Mouse (Mus musculus) MEL (cell line): ENCODE measurements at regions not wholly inside any gene's neighbourhood (a gene's known extent, or its start where the extent isn't known, plus 50 kb on each side); places are given as distances from the start of the nearest gene placed in this dataset.

ENCODE experiments used
- DNase-seq: peaks from one replicate; pipeline ENCODE4 v3.0.0; 2011; ENCODE audit warnings: low read depth, low spot score
- H3K27ac ChIP-seq: 2 replicates; pipeline ENCODE4 v1.5.1; 2012; ENCODE audit warnings: low read depth, mild to moderate bottlenecking, control low read depth, low read length, moderate library complexity; ENCODE audit not compliant: control insufficient read depth
- H3K27me3 ChIP-seq, 2 experiments: fragments of 150-350 bp in 1 of 2; sonication (generic) in 1 of 2; 2 replicates each; pipeline ENCODE4 v1.6.1; 2012; ENCODE audit warnings: low read length in 2 of 2, mild to moderate bottlenecking in 2 of 2, improper control_type of control experiment in 1 of 2, moderate library complexity in 1 of 2; ENCODE audit not compliant: insufficient read depth in 2 of 2, control insufficient read depth in 1 of 2
- H3K36me3 ChIP-seq, 2 experiments: 2 replicates each; pipeline ENCODE4 v1.6.1; 2012 to 2014; ENCODE audit warnings: low read length in 2 of 2, improper control_type of control experiment in 1 of 2, inconsistent platforms in 1 of 2, mild to moderate bottlenecking in 1 of 2; ENCODE audit not compliant: insufficient read depth in 2 of 2, control insufficient read depth in 1 of 2
- H3K4me1 ChIP-seq, 2 experiments: fragments of 150-350 bp in 1 of 2; sonication (generic) in 1 of 2; 2 replicates each; pipeline ENCODE4 v1.6.1; 2012; ENCODE audit warnings: low read length in 2 of 2, improper control_type of control experiment in 1 of 2, mild to moderate bottlenecking in 1 of 2; ENCODE audit not compliant: insufficient read depth in 2 of 2, control insufficient read depth in 1 of 2
- H3K4me3 ChIP-seq, 2 experiments: fragments of 150-350 bp in 1 of 2; sonication (generic) in 1 of 2; 2 replicates each; pipeline ENCODE4 v1.5.1; 2012; ENCODE audit warnings: low read depth in 2 of 2, low read length in 2 of 2, mild to moderate bottlenecking in 2 of 2, moderate library complexity in 2 of 2, control low read depth in 1 of 2, improper control_type of control experiment in 1 of 2; ENCODE audit not compliant: control insufficient read depth in 1 of 2, insufficient read depth in 1 of 2
- H3K79me2 ChIP-seq: 2 replicates; pipeline ENCODE4 v1.6.1; 2012; ENCODE audit warnings: mild to moderate bottlenecking, low read length, moderate library complexity; ENCODE audit not compliant: control insufficient read depth, poor library complexity, insufficient read depth
- H3K9ac ChIP-seq: 2 replicates; pipeline ENCODE4 v1.6.1; 2012; ENCODE audit warnings: low read depth, mild to moderate bottlenecking, control low read depth, low read length, moderate library complexity; ENCODE audit not compliant: control insufficient read depth, poor library complexity, severe bottlenecking
- H3K9me3 ChIP-seq: fragments of 150-350 bp; sonication (generic); replicated peaks from 2 replicates; pipeline ENCODE4 v1.6.1; 2012; ENCODE audit warnings: mild to moderate bottlenecking, low read length, improper control_type of control experiment, moderate library complexity; ENCODE audit not compliant: insufficient read depth
- CTCF ChIP-seq, 3 experiments: IDR thresholded peaks in 2 of 3; conservative IDR thresholded peaks in 1 of 3; 2 replicates each; pipeline ENCODE4 v1.5.1; 2011 to 2012; ENCODE audit warnings: low read length in 3 of 3, low read depth in 2 of 3, mild to moderate bottlenecking in 2 of 3, improper control_type of control experiment in 1 of 3, inconsistent platforms in 1 of 3, mixed read lengths in 1 of 3, moderate library complexity in 1 of 3; ENCODE audit not compliant: control insufficient read depth in 1 of 3, insufficient read depth in 1 of 3, poor library complexity in 1 of 3, severe bottlenecking in 1 of 3
- E2F4 ChIP-seq: IDR thresholded peaks from 2 replicates; pipeline ENCODE4 v1.6.1; 2011; ENCODE audit warnings: low read depth, low read length, improper control_type of control experiment, borderline replicate concordance
- ELF1 ChIP-seq: IDR thresholded peaks from 2 replicates; pipeline ENCODE4 v1.6.1; 2014; ENCODE audit warnings: low read depth, mild to moderate bottlenecking, inconsistent platforms, low read length, improper control_type of control experiment, moderate library complexity
- GABPA ChIP-seq: IDR thresholded peaks from 2 replicates; pipeline ENCODE4 v1.6.1; 2012; ENCODE audit warnings: low read depth, mild to moderate bottlenecking, inconsistent platforms, low read length, improper control_type of control experiment, moderate library complexity
- HCFC1 ChIP-seq: IDR thresholded peaks from 2 replicates; pipeline ENCODE4 v1.6.1; 2012; ENCODE audit warnings: low read depth, mild to moderate bottlenecking, inconsistent platforms, low read length, improper control_type of control experiment, moderate library complexity
- JUND ChIP-seq: IDR thresholded peaks from 2 replicates; pipeline ENCODE4 v1.6.1; 2011; ENCODE audit warnings: low read depth, mild to moderate bottlenecking, improper control_type of control experiment, low read length
- MAFK ChIP-seq: IDR thresholded peaks from 2 replicates; pipeline ENCODE4 v1.6.1; 2011; ENCODE audit warnings: low read depth, mild to moderate bottlenecking, low read length, improper control_type of control experiment, borderline replicate concordance
- MAX ChIP-seq: IDR thresholded peaks from 2 replicates; pipeline ENCODE4 v1.6.1; 2011; ENCODE audit warnings: low read length, improper control_type of control experiment
- MAZ ChIP-seq: IDR thresholded peaks from 2 replicates; pipeline ENCODE4 v1.6.1; 2012; ENCODE audit warnings: low read depth, mild to moderate bottlenecking, inconsistent platforms, low read length, improper control_type of control experiment
- MEF2A ChIP-seq: IDR thresholded peaks from 2 replicates; pipeline ENCODE4 v1.6.1; 2014; ENCODE audit warnings: low read depth, mild to moderate bottlenecking, inconsistent platforms, low read length, improper control_type of control experiment; ENCODE audit not compliant: poor library complexity, insufficient replicate concordance, severe bottlenecking; ENCODE audit errors: extremely low read depth
- MYB ChIP-seq: IDR thresholded peaks from 2 replicates; pipeline ENCODE4 v1.6.1; 2011; ENCODE audit warnings: mild to moderate bottlenecking, low read depth, low read length, improper control_type of control experiment
- NELFE ChIP-seq: IDR thresholded peaks from 2 replicates; pipeline ENCODE4 v1.6.1; 2011; ENCODE audit warnings: low read depth, low read length, improper control_type of control experiment
- NRF1 ChIP-seq: IDR thresholded peaks from 2 replicates; pipeline ENCODE4 v1.6.1; 2014; ENCODE audit warnings: low read depth, mild to moderate bottlenecking, inconsistent platforms, low read length, improper control_type of control experiment, moderate library complexity; ENCODE audit not compliant: poor library complexity, insufficient read depth, severe bottlenecking
- RCOR1 ChIP-seq: IDR thresholded peaks from 2 replicates; pipeline ENCODE4 v1.6.1; 2012; ENCODE audit warnings: low read depth, mild to moderate bottlenecking, inconsistent platforms, low read length, improper control_type of control experiment
- SIN3A ChIP-seq: IDR thresholded peaks from 2 replicates; pipeline ENCODE4 v1.6.1; 2012; ENCODE audit warnings: low read length, improper control_type of control experiment, inconsistent platforms
- SMC3 ChIP-seq: IDR thresholded peaks from 2 replicates; pipeline ENCODE4 v1.6.1; 2011; ENCODE audit warnings: low read depth, low read length, improper control_type of control experiment
- TAL1 ChIP-seq: IDR thresholded peaks from 2 replicates; pipeline ENCODE4 v1.6.1; 2012; ENCODE audit warnings: mild to moderate bottlenecking, inconsistent platforms, low read length, moderate library complexity, mixed read lengths
- TCF12 ChIP-seq: IDR thresholded peaks from 2 replicates; pipeline ENCODE4 v1.6.1; 2014; ENCODE audit warnings: low read depth, mild to moderate bottlenecking, inconsistent platforms, low read length, improper control_type of control experiment, moderate library complexity
- USF1 ChIP-seq: IDR thresholded peaks from 2 replicates; pipeline ENCODE4 v1.6.1; 2014; ENCODE audit warnings: low read depth, mild to moderate bottlenecking, inconsistent platforms, low read length, improper control_type of control experiment, moderate library complexity
- ZMIZ1 ChIP-seq: IDR thresholded peaks from 2 replicates; pipeline ENCODE4 v1.6.1; 2012; ENCODE audit warnings: low read depth, mild to moderate bottlenecking, inconsistent platforms, low read length, improper control_type of control experiment, moderate library complexity
- ZNF384 ChIP-seq: IDR thresholded peaks from 2 replicates; pipeline ENCODE4 v1.6.1; 2012; ENCODE audit warnings: low read depth, mild to moderate bottlenecking, inconsistent platforms, low read length, improper control_type of control experiment

- TF ChIP-seq ZNF384 (no peak), MYB (no peak), SMC3 (no peak), NELFE (no peak), CTCF (IDR thresholded peaks at IDR 0.05 in 2 of 3, conservative IDR thresholded peaks at IDR 0.05 in 1 of 3; ENCODE audit: control insufficient read depth in 1 of 3, insufficient read depth in 1 of 3, low read depth in 2 of 3, low read length in 3 of 3, poor library complexity in 1 of 3, severe bottlenecking in 1 of 3) (no peak), E2F4 (no peak), SIN3A (no peak), GABPA (no peak), MAZ (no peak), JUND (no peak), NRF1 (no peak)
- Histone ChIP-seq H3K9ac (no peak overlapping the region), H3K4me3 (no peak overlapping the region), H3K79me2 (no peaks in the 10 kb centered on the region), H3K9me3 (no peaks in the 10 kb centered on the region), H3K36me3 (no peaks in the 10 kb centered on the region), H3K27ac (no peak overlapping the region), H3K4me1 (no peaks in the 10 kb centered on the region), H3K27me3 (no peaks in the 10 kb centered on the region)
- DNase-seq, result no peak
Measured at GRCm38 (mm10) chr5:37968596-37968995, 69.9 kb upstream of the Stx18 start.

- Histone ChIP-seq H3K79me2 (no peaks in the 10 kb centered on the region), H3K27me3 (no peaks in the 10 kb centered on the region), H3K4me1 (no peaks in the 10 kb centered on the region), H3K27ac (no peak overlapping the region), H3K4me3 (no peak overlapping the region), H3K9ac (no peak overlapping the region), H3K36me3 (no peaks in the 10 kb centered on the region), H3K9me3 (no peaks in the 10 kb centered on the region)
- no peak for TF ChIP-seq TCF12
- TF ChIP-seq NRF1, result no peak
- no peak for DNase-seq
Measured at GRCm38 (mm10) chr5:37967914-37968375, 70.6 kb upstream of the Stx18 start.

DNA sequence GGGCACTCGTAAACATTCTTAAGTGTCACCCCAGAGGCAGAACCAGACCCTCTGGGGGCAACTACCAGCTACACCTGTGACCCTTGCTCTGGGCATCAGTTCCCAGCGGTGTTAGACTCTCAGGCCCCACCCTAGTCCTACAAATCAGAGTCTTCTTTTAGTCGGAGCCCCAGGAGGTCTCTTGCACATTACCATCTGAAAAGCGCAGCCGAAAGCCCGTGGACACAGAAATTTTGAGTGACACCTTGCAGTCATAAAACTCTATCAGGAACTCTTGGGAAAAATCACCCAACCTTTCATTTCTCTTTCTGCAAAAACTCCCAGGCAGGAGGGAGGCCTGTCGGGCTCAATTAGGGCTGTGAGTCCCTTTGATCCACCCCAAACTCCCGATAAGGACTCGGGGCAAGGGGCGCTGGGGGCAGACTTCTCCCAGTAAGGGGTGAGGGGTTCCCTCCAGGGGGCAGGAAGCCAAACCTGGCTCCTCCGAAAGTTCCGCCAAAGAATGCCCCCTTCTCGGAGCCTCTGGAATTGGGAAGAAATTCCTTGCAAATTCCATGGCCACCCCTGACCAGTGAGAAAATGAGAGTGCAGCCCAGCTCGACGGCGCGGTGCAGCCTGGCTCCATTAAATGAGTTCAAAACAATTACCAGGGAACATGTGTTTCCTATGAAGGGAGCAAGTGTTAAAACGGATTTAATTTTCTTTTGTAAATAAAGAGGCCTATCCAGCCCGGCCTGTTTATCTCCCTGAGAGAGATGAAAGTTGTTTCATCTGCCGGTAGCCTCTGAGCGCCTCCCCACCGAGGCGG, 71.2 kb upstream of the Stx18 start:
- DNase-seq, result no peak
- Histone ChIP-seq H3K9me3 (no peaks in the 10 kb centered on the region), H3K27me3 (no peaks in the 10 kb centered on the region), H3K27ac (no peak overlapping the region), H3K4me3 (no peak overlapping the region), H3K79me2 (no peaks in the 10 kb centered on the region), H3K4me1 (no peaks in the 10 kb centered on the region), H3K9ac (no peak overlapping the region), H3K36me3 (no peaks in the 10 kb centered on the region)
- TF ChIP-seq ELF1 (no peak), CTCF (IDR thresholded peaks at IDR 0.05 in 2 of 3, conservative IDR thresholded peaks at IDR 0.05 in 1 of 3; ENCODE audit: control insufficient read depth in 1 of 3, insufficient read depth in 1 of 3, low read depth in 2 of 3, low read length in 3 of 3, poor library complexity in 1 of 3, severe bottlenecking in 1 of 3) (no peak), ZMIZ1 (no peak), TAL1 (no peak), JUND (no peak), USF1 (no peak), HCFC1 (no peak), RCOR1 (no peak), MEF2A (no peak), MAZ (no peak), MAFK (no peak), NRF1 (no peak), ZNF384 (no peak), MAX (no peak), TCF12 (no peak), SIN3A (no peak), MYB (no peak)
